Mouse (Mus musculus) thymus, adult 18-20 months (tissue): ENCODE results near the gene Mef2c.

Source experiments
- DNase-seq, 2 experiments: peaks; one replicate each; pipeline ENCODE4 v3.0.0; 2022; ENCODE audit warnings: mixed read lengths in 2 of 2

The Mef2c gene

GRCm38 (mm10) chr13:83503919-83504318 lies at the start of gene Mef2c:
TSS of gene Mef2c (plus strand) at chr13:83504034.
- DNase-seq: no peak

DNA sequence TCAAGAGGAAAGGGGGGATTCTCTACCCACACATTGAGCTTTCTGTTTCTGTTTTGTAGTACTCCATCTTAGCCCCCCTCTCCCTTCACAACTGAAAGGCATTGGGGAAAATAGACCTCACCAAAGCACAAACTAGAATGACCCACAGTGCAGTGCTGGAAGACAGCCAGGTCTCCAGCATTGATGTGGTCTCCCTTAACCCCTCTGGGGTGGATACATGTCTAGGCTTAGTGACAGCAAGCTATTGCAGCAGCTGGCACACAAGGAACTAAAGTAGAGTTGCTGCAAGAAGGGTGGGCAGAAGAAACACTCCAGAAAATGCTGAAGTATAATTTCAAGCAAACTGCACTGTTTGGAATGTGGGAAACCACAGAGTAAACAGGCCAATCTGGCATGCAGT lies 45.1 kb upstream of the Mef2c start:
- DNase-seq: no peak

DNA sequence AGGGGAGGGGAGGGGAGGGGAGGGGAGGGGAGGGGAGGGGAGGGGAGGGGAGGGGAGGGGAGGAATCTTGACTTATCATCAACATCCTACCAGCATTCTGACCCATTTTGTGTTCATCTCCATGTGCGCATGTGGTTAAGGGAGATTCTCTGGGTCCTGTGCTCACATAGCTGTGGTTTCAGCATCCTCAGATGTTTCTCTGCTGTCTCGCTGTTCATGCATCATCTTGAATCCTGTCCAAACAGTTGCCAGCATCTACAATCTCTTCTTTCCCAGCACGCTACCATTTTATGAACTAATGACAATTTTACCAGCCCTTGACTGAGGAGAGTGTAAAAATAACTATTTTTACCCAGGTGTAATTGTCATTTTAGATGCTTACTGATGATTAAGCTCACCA lies 44.2 kb upstream of the Mef2c start:
- no peak for DNase-seq

DNA sequence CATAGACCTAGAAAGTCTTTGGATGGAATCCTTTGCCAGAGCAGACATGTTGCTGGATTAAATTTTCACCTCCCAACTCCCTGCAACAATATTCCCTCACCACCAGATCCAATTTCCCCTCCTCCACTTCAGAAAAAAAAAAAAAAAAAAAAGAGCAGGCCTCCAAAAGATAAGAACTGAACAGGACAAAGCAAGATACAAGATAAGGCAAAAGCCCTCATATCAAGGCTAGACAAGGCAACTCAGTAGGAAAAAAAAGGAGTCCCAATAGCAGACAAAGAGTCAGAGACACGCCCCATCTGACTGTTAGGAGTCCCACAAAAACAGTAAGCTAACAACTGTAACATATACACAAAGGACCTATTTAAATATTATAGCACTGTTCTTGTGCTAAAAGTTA lies 43.2 kb upstream of the Mef2c start:
- DNase-seq: no peak

GRCm38 (mm10) chr13:83461556-83461955 lies 42.3 kb upstream of the Mef2c start:
- no peak for DNase-seq

- DNase-seq: no peak
Observed at GRCm38 (mm10) chr13:83466756-83467155, 37.1 kb upstream of the Mef2c start.

GRCm38 (mm10) chr13:83468794-83469193 lies 35.0 kb upstream of the Mef2c start:
- DNase-seq: no peak

GRCm38 (mm10) chr13:83473755-83474154 lies 30.1 kb upstream of the Mef2c start:
- DNase-seq: no peak

GRCm38 (mm10) chr13:83480388-83480787 lies 23.4 kb upstream of the Mef2c start:
- no peak for DNase-seq

- no peak for DNase-seq
Observed at GRCm38 (mm10) chr13:83481310-83481709, 22.5 kb upstream of the Mef2c start.

GRCm38 (mm10) chr13:83482087-83482486 lies 21.7 kb upstream of the Mef2c start:
- no peak for DNase-seq

DNA sequence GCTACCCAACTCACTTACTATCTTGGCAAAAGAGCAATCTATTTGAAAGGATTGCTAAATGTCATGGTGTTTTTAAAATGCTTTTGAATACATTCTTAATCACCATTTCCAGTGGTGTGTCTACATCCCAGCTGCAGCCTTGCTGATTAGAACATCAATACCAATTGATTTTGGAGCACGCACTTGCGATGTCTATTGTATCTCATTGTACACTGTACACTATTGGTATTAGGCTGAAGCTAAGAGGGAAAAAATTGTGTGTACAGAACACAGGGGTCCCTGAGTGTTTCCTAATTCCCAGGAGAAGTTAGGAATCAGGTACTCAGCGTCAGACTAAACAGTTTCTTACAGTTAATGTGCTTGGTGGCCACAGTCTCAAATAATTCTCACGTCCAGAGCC lies 19.6 kb upstream of the Mef2c start:
- no peak for DNase-seq

DNA sequence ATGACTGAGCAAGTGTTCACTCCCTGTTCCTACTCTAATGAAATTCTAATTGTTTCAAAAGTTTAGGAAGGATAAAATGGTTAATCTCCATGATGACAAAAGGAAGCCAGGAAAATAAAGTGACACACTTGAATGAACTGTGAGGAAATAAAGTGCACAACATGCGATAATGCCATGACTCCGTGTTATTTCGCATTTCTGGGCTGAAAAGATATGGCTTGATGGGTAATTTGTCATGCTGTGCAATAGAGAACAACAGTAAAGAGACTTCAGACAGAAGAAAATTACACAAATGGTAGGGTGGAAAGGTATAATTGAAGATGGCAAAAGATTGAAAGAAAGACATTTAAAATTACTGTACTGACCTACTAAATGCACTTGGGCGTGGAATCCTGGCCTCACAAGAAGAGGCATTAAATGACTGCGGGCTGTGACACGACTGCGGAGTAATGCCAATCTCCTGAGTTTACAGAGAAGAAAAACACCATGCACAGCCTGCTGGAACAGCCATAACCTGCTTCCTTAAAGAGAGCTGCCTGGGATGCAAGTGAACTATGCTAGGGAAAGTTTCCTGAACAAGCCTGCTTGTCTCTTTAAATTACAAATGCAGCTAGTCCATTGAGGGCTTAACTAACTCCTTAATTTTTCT lies 19.0 kb upstream of the Mef2c start:
- no peak for DNase-seq

DNA sequence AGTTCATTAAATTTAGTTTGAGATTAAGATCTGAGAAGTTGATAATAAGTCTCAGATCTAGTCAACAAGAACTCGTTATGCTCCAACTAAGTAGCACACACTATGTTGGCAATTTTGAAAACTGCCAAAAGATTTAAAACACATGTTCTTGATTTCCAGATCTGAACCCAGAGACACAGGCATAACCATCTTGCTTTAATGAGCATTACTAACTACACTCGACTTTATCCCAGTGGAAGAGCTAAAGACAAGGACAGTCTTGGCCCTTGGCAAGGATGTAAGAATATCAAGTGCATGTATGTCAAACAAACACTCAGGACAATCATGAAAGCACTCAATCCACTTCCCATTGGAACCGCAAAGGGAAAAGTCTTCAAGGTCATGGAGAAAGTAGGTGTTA lies 11.8 kb upstream of the Mef2c start:
- DNase-seq: no peak

DNA sequence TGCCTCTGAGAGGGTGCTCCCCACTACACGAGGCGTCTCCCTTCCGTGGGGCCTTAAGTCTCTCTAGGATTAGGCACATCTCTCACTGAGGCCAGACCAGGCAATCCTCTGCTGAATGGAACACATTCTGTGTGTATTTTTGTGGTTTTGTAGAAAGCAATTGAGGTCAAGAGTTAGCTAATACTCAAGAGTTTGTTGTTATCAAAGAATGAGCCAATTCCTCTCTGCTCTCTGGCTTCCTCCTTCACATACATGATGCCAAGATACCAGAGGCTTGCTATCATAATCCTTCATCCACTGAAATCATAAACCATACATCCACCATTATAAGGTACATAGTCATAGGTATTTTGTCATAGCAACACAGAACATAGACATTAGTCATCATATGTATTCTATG lies 6.1 kb upstream of the Mef2c start:
- DNase-seq: no peak

DNA sequence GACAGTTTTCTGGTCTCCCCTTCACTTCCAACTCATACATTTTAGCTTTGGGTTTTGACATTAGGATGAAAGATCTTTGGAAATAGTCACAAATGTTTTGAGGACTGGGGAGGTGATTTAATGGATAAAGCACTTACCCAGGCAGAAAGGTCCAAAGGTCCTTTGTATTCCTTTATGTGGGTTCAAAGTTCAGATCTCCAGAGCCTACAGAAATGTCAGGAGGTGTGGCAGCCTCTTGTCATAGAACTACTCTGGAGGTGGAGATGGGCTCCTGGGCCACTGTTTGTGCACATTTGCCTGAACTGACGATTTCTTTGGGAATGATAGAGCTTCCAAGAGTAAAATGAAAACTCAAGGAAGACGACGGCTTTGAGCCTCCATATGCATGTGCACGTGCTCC lies 4.3 kb upstream of the Mef2c start:
- DNase-seq: no peak

GRCm38 (mm10) chr13:83507687-83508086 lies 3.9 kb downstream of the Mef2c start:
- no peak for DNase-seq

DNA sequence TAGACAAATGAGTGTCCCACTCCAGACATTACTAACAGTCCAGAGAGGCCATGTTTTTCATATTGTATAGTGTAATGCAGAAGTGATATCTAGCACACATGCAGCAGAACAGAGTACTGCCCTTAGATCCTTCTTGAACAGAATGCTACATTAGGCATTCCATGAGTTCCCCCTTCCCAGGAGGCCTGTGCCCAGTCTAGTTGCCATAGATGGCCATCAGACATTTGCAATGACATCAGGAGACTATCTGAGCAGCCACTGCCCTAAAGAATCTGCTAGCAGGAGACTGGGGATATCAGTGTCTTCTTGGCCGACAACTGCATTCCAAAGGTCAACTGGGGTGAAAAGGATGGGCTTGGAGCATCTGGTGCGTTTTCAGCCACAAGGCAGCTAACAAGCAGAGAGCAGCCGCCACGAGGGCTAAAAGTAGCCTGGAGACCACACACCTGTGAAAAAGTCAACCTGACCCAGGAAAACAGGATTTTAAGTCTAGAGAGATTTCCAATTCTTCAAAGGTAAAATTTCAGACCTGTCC lies 11.2 kb downstream of the Mef2c start:
- DNase-seq: no peak

GRCm38 (mm10) chr13:83517660-83518609 lies 14.1 kb downstream of the Mef2c start:
- DNase-seq: peak; percentile 23 to 25

GRCm38 (mm10) chr13:83520807-83521206 lies 17.0 kb downstream of the Mef2c start:
- DNase-seq: no peak

DNA sequence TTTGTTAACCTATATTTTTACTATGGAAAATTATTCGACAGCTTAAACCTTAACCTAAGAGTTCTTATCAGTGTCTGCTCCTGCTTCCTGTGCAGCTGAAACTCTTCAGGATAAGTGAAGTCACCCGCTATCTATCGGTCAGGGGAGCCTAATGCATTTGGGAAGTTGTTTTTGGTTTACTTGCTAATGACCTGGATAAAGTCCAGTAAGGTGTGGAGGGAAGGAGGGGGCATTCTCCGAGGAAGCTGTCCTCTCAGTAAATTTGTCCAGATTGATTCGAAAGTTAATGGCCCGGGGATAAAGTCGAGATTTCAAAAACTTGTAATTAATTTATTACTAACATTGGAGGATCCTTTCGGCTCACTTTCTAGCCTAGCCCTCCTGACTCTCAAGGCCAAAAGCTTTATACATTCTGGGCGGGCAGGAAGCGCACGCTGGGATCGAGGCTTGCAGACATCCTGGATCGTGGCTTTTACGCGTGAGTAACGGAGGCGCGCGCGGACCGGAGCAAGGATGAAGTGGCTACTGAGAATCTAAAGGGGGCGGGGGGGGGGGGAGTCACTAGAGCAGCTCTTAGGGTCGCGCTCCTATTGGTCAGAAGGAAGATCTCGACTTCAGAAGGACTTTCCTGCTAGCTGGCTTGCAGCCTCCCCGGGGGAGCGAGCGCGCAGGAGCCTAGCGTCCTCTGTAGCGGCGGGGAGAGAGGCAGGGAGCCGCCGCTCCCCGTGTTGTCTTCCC lies 19.6 kb downstream of the Mef2c start:
- DNase-seq: no peak

DNA sequence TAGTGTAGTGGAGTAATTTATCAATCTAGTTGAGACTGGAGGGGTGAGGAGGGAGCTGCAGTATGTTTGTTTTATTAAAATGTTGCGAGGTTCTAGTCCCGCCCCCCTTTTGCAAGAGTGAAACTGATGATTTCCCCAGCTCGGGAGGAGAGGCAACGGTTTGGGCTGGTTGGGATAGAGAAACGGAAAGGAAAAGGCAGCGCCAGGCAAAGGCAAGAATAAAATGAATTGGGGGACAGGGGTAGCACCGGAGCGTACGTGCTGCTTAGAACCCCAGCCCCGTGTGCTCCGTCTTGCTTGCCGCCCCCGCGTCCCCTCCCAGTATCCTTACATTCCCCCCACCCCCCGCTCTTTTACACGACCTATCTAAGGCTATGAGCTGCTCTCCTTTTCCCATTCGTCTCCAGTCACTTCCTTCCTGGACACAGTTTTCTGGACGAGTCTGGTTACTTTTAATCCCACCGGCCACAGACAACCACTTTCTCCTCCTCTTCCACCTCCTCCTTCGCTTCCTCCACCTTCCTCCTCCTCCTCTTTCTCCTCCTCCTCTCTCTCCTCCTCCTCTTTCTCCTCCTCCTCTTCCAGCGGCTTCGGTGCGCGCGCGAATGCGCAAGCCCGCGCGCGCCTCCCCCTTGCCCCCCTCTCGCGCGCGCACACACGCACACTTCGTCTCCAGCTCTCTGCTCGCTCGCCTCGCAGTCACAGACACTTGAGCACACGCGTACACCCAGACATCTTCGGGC lies 20.5 kb downstream of the Mef2c start:
- DNase-seq: no peak
